In the genomic region with DNA sequence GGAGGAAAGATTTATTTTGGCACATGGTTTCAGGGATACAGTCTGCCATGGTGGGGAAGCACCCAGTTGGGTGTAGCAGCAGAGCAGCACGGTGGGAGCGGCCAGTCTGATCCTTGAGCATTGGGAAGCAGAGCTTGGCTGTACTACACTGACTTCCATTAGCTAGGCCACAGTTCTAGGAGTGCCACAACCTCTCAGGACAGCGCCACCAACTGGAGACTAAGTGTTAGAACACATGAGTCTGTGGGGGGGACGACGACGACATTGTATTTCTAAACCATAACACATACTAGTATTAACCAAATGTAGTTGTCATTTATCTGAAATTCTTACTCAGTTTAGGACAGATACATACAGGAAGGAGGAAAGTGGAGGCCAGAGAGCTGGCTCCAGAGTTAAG, we compare ENCODE assay signal across 12 mouse cellular contexts. TPM values are rescaled to one million over a fixed set of nuclear protein-coding genes. Genes with fewer than 3 reads are reported as not detected.
DNase-seq lines count a peak whose midpoint lies in the region; ATAC-seq and TF ChIP-seq lines count a peak whose summit lies in the region.
"Had no signal": no experiment of that assay in that cellular context is flagged by ENCODE, and none has a peak within 500 bp of the region (broad histone marks: within the 10 kb centered on the region; RNA-seq: fewer than 3 reads in every experiment).

No protein-coding gene starts in this region.

- H3K4me1 ChIP-seq in forebrain, embryonic 14.5 days (ENCODE audit: control insufficient read depth, insufficient read depth, low read length): peaks cover 10% of the 10 kb centered on the region; the same call in 1 of the 2 replicates

- H3K27ac ChIP-seq in left cerebral cortex, adult 2 months: no peak overlapping the region
- no peak overlapping the region for H3K27ac ChIP-seq in forebrain, embryonic 14.5 days (ENCODE audit: low read depth, low read length)
- H3K27ac ChIP-seq: heart, embryonic 10.5 days had no signal

- intact Hi-C loops in left cerebral cortex, adult 2 months (cut with DNase I): loop anchor here (5.0 kb wide), 1 partner anchor 697 kb away; no protein-coding TSS in a partner anchor

- no peak overlapping the region for H3K4me2 ChIP-seq in forebrain, embryonic 14.5 days (ENCODE audit: low read length)

- no peaks in the 10 kb centered on the region for H3K27me3 ChIP-seq in forebrain, embryonic 14.5 days (replicated peaks; ENCODE audit: control insufficient read depth, insufficient read depth, low read length)

- 79% methylated on average over 6 of the region's 6 CpGs for WGBS in forebrain, embryonic 14.5 days

- H3K9ac ChIP-seq in forebrain, embryonic 14.5 days (ENCODE audit: low read length): no peak overlapping the region

- H3K36me3 ChIP-seq in forebrain, embryonic 14.5 days (ENCODE audit: control insufficient read depth, insufficient read depth, low read length): no peaks in the 10 kb centered on the region
- H3K36me3 ChIP-seq: heart, embryonic 10.5 days had no signal

- TF ChIP-seq CTCF in left cerebral cortex, adult 2 months (IDR thresholded peaks at IDR 0.05): peak; percentile 29

- no peaks in the 10 kb centered on the region for H3K9me3 ChIP-seq in forebrain, embryonic 14.5 days (replicated peaks; ENCODE audit: control insufficient read depth, low read length)
- H3K9me3 ChIP-seq: heart, embryonic 10.5 days had no signal

- ATAC-seq in forebrain, embryonic 14.5 days: no peak
- ATAC-seq: intestine, embryonic 16.5 days; midbrain, embryonic 16.5 days had no signal

- DNase-seq in embryo, embryonic 10 days (ENCODE audit: low spot score): peak; percentile 56
- DNase-seq in embryo, embryonic 11 days: no peak
- no peak for DNase-seq in left cerebral cortex, adult 2 months (ENCODE audit: extremely low spot score in 1 of 2, low spot score in 2 of 2)
- no peak for DNase-seq in left cerebral cortex, adult 8-10 months (ENCODE audit: low spot score in 2 of 2)
- DNase-seq in 416B (ENCODE audit: low read depth) (peak; percentile 47), ZHBTc4 (ENCODE audit: low read depth, low spot score) (peak; percentile 78)
- DNase-seq in yolk sac, embryonic 10.5 days (ENCODE audit: low spot score): no peak
- DNase-seq in forebrain, embryonic 14.5 days (ENCODE audit: low spot score): no peak

- no peak overlapping the region for H3K4me3 ChIP-seq in left cerebral cortex, adult 2 months
- H3K4me3 ChIP-seq in forebrain, embryonic 14.5 days (ENCODE audit: low read depth, low read length): no peak overlapping the region
- H3K4me3 ChIP-seq: erythroblast, embryonic 14.5 days; heart, embryonic 10.5 days had no signal

RNA-seq across cellular contexts. Expression of a gene that starts 8.0 kb away (rescaled TPM):
- total RNA-seq in left cerebral cortex, adult 2 months (2021): 1 to 10 TPM; 5.3 to 6.4 TPM
- 1 to 10 TPM; 4.4 to 8.1 (median 6.1) TPM for total RNA-seq in left cerebral cortex, adult 8-10 months (2022)
- 9.1 and 9.4 TPM in 2 replicates for polyA plus RNA-seq in forebrain, embryonic 14.5 days (2014; fragmentation: Nextera tagmentation; extraction: Ambion mirVana)

RNA-seq across cellular contexts. Expression of a gene that starts 21.0 kb away (rescaled TPM):
- total RNA-seq in left cerebral cortex, adult 2 months (2021): 10 to 100 TPM; 62.3 to 66.2 TPM
- total RNA-seq in left cerebral cortex, adult 8-10 months (2022): 10 to 100 TPM; 60.0 to 78.0 (median 67.7) TPM
- 2.6 and 3.4 TPM in 2 replicates for polyA plus RNA-seq in forebrain, embryonic 14.5 days (2014; fragmentation: Nextera tagmentation; extraction: Ambion mirVana)

Comparison
In these comparisons a context has a peak if more than half of its experiments do, and no peak if none do; other contexts are left out.
1. DNase-seq: peak in embryo, embryonic 10 days (single experiment), 416B (single experiment) and ZHBTc4 (single experiment); none in embryo, embryonic 11 days (single experiment), left cerebral cortex, adult 2 months (0 of 2), left cerebral cortex, adult 8-10 months (0 of 2), yolk sac, embryonic 10.5 days (single experiment) and forebrain, embryonic 14.5 days (single experiment).